Mouse (Mus musculus): ENCODE measurements around the gene Gsk3a. TPM values are rescaled to one million over a fixed set of nuclear protein-coding genes. Genes with fewer than 3 reads are reported as not detected.
A peak's percentile ranks its signal among the peaks of the same experiment; 100 is the strongest.

Gsk3a gene
- polyA plus RNA-seq, 1 experiment, result 87.1 TPM

DNA sequence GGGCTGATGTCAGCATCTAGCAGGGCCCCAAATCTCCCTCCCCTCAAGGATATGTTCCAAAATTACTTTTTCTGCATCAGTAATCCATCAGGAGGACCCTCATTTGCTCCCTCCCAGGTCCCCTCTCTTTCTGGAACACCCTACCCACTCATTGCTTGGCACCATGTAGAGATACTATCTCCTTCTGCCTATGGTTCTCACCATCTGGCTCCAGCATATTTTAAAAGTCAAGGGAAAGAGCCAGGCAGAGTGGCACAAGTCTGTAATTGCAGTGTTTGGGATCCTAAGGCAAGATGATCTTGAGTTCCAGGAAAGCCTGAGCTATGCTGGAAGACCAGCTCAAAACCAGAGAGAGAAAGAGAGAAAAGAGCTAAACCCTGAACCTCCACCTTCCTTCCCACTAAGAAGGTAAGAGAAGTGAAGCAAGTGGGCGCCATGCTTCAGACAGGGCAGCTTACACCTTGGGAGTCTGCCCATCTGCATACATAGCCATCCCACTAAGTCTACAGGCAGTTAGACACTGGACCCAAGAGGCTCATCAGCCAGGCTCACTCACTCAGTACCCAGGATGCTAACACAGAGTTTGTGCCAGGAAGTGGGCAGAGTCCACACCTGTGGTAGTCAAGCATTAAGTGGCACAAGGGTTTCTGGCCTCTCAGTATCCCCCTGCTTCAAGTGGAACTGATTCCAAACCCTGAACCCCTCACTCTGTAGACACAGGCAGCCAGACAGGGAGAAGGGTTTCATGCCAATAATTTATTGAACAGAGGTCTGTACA, 9.9 kb downstream of the Gsk3a start:
- Histone ChIP-seq H3K4me3 (ENCODE audit: insufficient read depth, low read length) (no peak overlapping the region), H3K27ac (ENCODE audit: insufficient read depth, low read depth, low read length) (no peak overlapping the region), H3K4me1 (ENCODE audit: control insufficient read depth, insufficient read depth, low read length) (no peaks in the 10 kb centered on the region)
- TF ChIP-seq POLR2A (IDR thresholded peaks at IDR 0.05; ENCODE audit: borderline replicate concordance, low read depth, low read length) (no peak), CTCF (IDR thresholded peaks at IDR 0.05; ENCODE audit: low read depth, low read length) (no peak)

DNA sequence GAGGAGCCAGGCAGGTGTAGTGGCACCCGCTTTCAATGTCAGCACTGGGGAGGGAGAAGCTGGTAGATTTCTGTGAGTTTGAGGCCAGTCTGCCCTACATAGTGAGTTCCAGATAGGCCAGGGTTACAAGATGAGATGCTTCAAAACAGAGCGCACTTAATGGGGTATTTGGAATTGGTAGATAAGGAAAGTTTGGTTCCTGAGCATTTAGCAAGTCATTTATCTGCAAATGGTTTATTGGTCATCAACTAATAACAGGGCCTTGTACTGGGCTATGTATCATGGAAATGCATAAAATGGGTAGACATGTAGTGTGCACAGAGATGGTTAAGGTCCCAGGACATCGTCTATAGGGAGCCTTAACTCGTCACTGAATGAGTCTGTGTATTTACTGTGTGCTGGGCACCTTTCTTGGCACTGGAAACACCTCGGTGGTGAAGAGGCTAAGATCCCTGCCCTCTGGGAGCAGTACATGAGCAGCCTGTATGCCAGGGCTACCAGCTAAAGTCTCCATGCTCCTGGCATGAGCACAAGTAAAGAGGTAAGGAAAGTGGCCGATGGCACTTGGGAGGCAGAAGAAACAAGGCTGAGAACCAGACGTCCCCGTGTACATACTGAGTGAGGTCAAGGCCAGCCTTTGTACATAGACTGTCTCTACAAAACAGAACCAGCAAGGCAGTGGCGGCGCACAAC, 15.2 kb downstream of the Gsk3a start:
- no peak for TF ChIP-seq CTCF (IDR thresholded peaks at IDR 0.05; ENCODE audit: low read depth, low read length)
- no peak for TF ChIP-seq POLR2A (IDR thresholded peaks at IDR 0.05; ENCODE audit: borderline replicate concordance, low read depth, low read length)
- Histone ChIP-seq H3K4me1 (ENCODE audit: control insufficient read depth, insufficient read depth, low read length) (peaks cover 21% of the 10 kb centered on the region), H3K27ac (ENCODE audit: insufficient read depth, low read depth, low read length) (no peak overlapping the region), H3K4me3 (ENCODE audit: insufficient read depth, low read length) (peak overlapping the region; percentile 96)

DNA sequence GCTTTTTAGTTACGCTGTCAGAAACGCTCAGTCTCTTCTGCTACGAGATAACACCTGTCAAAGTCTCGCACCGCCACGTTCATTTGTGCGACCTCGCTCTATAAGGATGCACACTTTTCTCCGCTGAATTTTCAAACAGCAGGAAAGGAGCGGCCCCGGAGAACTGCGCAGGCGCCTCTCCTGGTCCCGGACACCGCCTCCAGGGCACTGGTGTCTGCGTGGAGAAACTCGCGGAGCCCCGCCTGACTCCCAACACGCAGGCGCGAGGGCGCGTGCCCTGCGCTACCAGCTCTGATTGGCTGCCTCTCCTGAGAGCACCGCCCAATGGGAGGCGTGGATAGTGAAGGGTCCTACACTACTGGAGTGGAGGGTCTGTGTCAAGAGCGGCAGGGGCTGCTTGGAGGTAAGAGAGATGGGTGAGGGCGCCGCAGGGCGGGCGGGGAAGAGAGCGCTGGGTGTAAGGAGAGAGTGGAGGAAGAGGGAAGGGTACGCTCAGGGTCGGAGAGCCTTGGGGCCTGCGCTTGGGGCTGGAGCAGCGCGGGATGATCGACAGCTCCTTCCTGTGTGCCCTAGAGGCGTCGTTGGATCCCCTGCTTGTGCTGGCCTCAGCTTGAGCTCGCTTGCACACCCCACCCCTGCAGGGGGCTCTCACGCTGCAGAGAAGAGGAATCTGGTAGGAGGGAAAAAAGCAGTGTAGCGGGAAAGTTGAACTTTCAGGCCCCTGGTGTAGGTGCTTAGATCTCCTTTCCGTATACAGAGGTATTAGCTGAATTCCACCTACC, 16.4 kb downstream of the Gsk3a start, which contains the start of gene Zfp526:
Gene Zfp526, plus strand, starts transcription at position 324 of the 782 bp plus-strand sequence.
- Histone ChIP-seq H3K4me1 (ENCODE audit: control insufficient read depth, insufficient read depth, low read length) (peaks cover 23% of the 10 kb centered on the region), H3K27ac (ENCODE audit: insufficient read depth, low read depth, low read length) (peak within 1 kb of the TSS; percentile 70), H3K4me3 (ENCODE audit: insufficient read depth, low read length) (peak within 1 kb of the TSS; percentile 96)
- TF ChIP-seq CTCF (IDR thresholded peaks at IDR 0.05; ENCODE audit: low read depth, low read length), result no peak
- no peak for TF ChIP-seq POLR2A (IDR thresholded peaks at IDR 0.05; ENCODE audit: borderline replicate concordance, low read depth, low read length)

DNA sequence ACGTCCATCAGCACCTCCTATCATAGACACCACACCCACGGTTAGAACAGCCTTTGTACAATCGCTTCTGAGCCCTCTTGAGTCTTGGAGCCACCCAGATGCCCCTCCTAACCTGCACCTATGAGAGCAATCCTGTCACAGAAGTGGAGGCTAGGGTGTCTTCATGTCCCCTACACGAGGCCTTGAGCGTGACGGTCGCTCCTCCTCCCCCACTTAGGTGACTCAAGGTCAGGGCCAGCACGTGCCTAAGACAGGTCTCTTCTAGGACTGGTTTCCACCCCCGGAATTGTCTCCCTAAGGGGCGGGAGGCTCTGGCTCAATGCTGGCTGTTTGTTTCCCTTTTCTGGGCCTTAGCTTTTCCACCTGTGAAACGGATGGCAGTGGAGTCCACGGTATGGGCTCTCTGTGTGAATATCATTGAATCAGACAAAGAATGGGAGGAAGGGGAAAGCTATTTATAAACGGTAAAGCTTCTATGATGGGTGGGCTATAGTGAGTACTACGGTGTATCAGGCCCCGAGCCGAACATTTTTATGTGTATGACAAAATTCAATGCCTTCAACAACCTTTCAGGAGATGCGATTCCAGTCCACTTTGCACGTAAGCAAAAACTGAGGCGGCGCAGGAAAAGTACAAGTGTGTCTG, 17.1 kb downstream of the Gsk3a start, which contains the start of gene Dedd2:
Gene Dedd2, minus strand, starts transcription at position 159 of the 645 bp plus-strand sequence.
- Histone ChIP-seq H3K4me1 (ENCODE audit: control insufficient read depth, insufficient read depth, low read length) (peaks cover 23% of the 10 kb centered on the region), H3K4me3 (ENCODE audit: insufficient read depth, low read length) (peak within 1 kb of the TSS; percentile 96), H3K27ac (ENCODE audit: insufficient read depth, low read depth, low read length) (peak within 1 kb of the TSS; percentile 70)
- TF ChIP-seq CTCF (IDR thresholded peaks at IDR 0.05; ENCODE audit: low read depth, low read length) (no peak), POLR2A (IDR thresholded peaks at IDR 0.05; ENCODE audit: borderline replicate concordance, low read depth, low read length) (no peak)

DNA sequence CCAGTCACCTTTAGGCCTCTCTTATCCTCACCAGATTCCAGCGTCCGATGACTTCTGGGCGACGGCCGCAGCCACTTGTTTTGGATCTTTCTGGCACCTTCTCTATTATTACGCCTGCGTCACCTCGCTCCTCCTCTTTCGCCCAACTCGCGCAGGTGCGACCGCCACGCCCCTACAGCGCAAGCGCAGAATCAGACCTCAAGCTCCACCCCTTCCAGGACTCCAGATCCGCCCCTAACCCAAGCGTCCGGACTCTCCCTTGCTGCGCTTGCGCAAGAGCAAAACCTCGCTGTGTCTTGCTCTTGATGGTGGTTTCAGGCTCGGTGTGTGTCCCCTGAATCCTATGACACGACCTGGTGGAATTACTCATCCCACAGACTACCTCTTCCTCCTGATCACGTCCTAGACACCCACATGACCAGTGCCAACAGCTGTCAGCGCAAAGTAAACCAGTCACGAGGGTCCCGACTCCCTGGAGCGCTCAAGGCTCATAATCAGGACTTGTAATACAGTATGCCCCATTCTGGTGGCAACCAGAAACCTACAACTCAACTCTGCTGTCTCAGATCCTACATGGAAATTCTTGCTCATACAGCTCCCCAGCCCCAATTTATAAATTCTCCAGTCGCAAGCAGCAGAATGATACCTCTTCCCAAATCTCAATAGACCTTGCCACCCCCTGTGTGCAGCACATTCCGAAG, 17.7 kb downstream of the Gsk3a start:
- peak overlapping the region; percentile 70 for H3K27ac ChIP-seq (ENCODE audit: insufficient read depth, low read depth, low read length)
- peak overlapping the region; percentile 96 for H3K4me3 ChIP-seq (ENCODE audit: insufficient read depth, low read length)
- TF ChIP-seq POLR2A (IDR thresholded peaks at IDR 0.05; ENCODE audit: borderline replicate concordance, low read depth, low read length) (no peak), CTCF (IDR thresholded peaks at IDR 0.05; ENCODE audit: low read depth, low read length) (no peak)
- peaks cover 27% of the 10 kb centered on the region for H3K4me1 ChIP-seq (ENCODE audit: control insufficient read depth, insufficient read depth, low read length)

DNA sequence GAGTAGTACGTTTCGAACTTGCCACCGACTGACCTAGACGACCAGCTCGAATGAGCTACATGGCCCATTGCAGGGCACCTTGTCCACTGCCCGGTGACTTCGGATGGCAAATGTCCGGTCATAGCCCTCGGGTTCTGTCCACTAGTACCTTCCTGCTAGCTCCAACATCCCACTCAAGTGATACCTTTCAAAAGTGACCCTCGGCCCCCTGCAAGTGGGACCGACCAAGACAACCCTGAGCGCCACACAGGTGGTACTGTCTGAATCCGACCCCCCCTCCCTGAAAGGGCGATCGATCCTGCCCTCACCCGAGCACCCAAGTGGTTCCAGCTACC, 18.3 kb downstream of the Gsk3a start:
- Histone ChIP-seq H3K4me3 (ENCODE audit: insufficient read depth, low read length) (peak overlapping the region; percentile 96), H3K27ac (ENCODE audit: insufficient read depth, low read depth, low read length) (peak overlapping the region; percentile 54), H3K4me1 (ENCODE audit: control insufficient read depth, insufficient read depth, low read length) (peaks cover 27% of the 10 kb centered on the region)
- no peak for TF ChIP-seq POLR2A (IDR thresholded peaks at IDR 0.05; ENCODE audit: borderline replicate concordance, low read depth, low read length)
- no peak for TF ChIP-seq CTCF (IDR thresholded peaks at IDR 0.05; ENCODE audit: low read depth, low read length)

DNA sequence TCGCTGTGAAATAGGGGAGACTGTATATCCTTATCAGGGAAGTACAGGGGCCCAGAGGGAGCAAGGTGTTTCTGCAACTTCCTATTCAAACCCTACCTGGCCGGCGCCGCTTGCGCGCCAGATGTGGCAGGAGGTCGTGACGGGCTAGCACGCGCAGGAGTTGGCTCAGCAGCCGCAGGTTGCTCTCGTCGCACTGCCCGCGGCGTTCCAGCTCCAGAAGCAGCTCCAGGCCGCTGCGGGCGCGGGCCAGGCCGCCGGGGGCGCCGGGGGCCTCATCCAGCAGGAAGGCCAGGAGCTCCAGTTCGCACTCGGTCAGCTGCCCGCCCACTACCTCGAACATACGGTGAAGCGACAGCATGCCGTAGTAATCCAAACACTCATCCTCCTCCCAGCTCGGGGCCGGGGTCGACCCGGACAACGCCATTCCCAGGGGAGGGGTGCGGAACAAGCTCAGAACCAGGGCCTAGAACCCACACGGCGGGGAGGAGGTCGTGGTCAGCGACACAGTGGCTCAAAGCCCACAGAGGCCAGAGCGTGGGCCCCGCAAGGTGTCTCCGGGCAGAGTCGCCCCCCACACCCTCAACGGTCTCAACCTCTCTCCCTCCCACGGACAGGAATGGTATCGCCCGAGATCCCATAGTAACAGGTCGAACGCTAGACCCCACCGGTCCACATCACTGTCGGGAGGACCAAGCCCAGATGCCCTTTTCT, 18.8 kb downstream of the Gsk3a start:
- TF ChIP-seq CTCF (IDR thresholded peaks at IDR 0.05; ENCODE audit: low read depth, low read length) (no peak), POLR2A (IDR thresholded peaks at IDR 0.05; ENCODE audit: borderline replicate concordance, low read depth, low read length) (no peak)
- Histone ChIP-seq H3K4me1 (ENCODE audit: control insufficient read depth, insufficient read depth, low read length) (peaks cover 27% of the 10 kb centered on the region), H3K27ac (ENCODE audit: insufficient read depth, low read depth, low read length) (0 out of 2 replicates have a peak overlapping the region, but pooled peaks have one; percentile 54), H3K4me3 (ENCODE audit: insufficient read depth, low read length) (peak overlapping the region; percentile 96)

DNA sequence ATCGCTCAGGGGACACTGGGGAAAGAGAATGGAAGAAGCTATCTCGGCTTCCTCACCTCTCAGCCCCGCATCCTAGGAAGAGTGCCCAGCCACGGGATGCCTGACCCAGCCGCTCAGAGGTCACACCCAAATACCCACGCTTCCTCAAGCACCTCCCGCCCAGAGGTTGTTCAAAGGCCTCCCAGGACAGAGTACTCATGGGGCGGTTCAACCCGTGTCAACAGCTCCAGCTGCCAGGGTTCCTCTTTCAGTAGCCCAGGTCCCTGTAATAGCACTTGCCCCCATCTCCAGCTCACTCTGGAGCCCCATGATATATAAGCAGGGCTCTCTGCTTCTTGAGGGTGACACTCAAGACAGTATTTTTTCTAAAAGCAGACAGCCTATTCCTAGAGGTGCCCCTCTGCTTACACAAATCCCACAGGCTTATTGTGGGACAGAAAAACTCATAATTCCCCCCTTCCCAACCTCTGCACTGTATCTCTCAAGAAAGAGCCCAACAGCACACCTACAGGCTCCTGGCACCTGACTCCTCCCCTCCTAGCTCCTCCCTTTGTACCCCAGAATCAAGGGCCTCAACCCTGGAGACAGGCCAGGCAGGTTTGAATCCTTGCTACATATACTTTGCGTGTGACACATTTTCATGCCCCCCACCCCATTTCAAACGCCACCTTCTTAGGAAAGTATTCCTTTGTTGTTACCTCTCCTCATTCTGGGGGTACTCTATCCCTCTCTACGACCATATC, 19.8 kb downstream of the Gsk3a start:
- Histone ChIP-seq H3K4me3 (ENCODE audit: insufficient read depth, low read length) (no peak overlapping the region), H3K27ac (ENCODE audit: insufficient read depth, low read depth, low read length) (no peak overlapping the region), H3K4me1 (ENCODE audit: control insufficient read depth, insufficient read depth, low read length) (peaks cover 30% of the 10 kb centered on the region)
- no peak for TF ChIP-seq POLR2A (IDR thresholded peaks at IDR 0.05; ENCODE audit: borderline replicate concordance, low read depth, low read length)
- TF ChIP-seq CTCF (IDR thresholded peaks at IDR 0.05; ENCODE audit: low read depth, low read length), result no peak
